Mouse (Mus musculus): ENCODE data around the gene Tmem132d. TPM values are rescaled to one million over a fixed set of nuclear protein-coding genes. Genes with fewer than 3 reads are reported as not detected.

Tmem132d gene
- polyA plus RNA-seq, 1 experiment from 2014 or later = 0.20 TPM

DNA sequence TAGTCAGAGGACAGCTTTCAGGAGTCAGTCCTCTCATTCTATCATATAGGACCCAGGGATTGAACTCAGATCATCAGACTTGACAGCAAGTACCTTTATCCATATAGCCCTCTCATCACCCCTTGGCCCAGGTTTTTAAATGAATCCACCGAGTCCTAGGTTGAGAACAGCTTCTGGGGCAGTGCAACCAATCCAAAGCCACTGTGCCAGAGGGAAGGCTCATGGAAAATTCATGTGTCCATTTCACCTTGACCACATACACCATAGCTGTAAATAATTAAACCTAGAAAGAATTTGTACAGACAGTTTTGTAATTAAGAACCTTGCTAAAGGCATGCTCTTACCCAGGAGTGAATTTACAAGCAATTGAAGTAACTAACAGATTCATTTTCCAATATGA, 580.6 kb downstream of the Tmem132d start:
- no peak for DNase-seq (ENCODE audit: low spot score)
- 75% methylated on average over 1 of the region's 1 CpGs for WGBS
- H3K36me3 ChIP-seq (ENCODE audit: control insufficient read depth, insufficient read depth, low read length) = no peaks in the 10 kb centered on the region
- H3K4me2 ChIP-seq (ENCODE audit: low read length) = no peak overlapping the region
- ATAC-seq (replicated peaks; ENCODE audit: low FRiP score, low TSS enrichment, low read depth) = no peak
- H3K4me1 ChIP-seq (replicated peaks; ENCODE audit: control insufficient read depth, insufficient read depth, low read length) = no peaks in the 10 kb centered on the region
- H3K9ac ChIP-seq (ENCODE audit: low read length) = no peak overlapping the region
- no peak overlapping the region for H3K27ac ChIP-seq (ENCODE audit: low read depth)
- no peaks in the 10 kb centered on the region for H3K9me3 ChIP-seq (ENCODE audit: control insufficient read depth, low read length)
- H3K4me3 ChIP-seq (ENCODE audit: low read depth, low read length) = no peak overlapping the region
- H3K27me3 ChIP-seq (replicated peaks; ENCODE audit: control insufficient read depth, insufficient read depth, low read length) = no peaks in the 10 kb centered on the region

DNA sequence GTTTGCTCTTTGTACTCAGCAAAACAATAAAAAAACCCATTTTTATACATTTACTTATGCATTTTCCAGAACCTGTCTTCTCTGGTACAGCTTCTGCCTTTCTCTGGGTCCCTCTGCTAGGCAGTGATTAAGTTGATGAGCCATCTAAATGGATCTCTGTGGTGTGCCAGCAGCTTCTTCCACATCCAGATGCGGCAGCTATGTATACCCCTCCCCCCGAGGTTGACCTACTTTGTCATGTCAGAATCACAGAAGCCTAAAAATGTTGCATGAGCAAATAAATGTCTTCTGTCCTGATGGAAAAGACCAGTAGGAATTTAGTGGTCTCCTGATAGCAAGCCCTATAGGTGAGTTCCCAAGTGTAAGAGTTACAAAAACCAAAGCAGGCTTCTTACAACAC, 601.1 kb downstream of the Tmem132d start:
- Histone ChIP-seq H3K9me3 (ENCODE audit: control insufficient read depth, low read length) (no peaks in the 10 kb centered on the region), H3K4me1 (replicated peaks; ENCODE audit: control insufficient read depth, insufficient read depth, low read length) (no peaks in the 10 kb centered on the region), H3K4me2 (ENCODE audit: low read length) (no peak overlapping the region), H3K27me3 (replicated peaks; ENCODE audit: control insufficient read depth, insufficient read depth, low read length) (no peaks in the 10 kb centered on the region), H3K36me3 (ENCODE audit: control insufficient read depth, insufficient read depth, low read length) (no peaks in the 10 kb centered on the region), H3K27ac (ENCODE audit: low read depth) (no peak overlapping the region), H3K9ac (ENCODE audit: low read length) (no peak overlapping the region), H3K4me3 (ENCODE audit: low read depth, low read length) (no peak overlapping the region)
- DNase-seq (ENCODE audit: low spot score) (no peak), ATAC-seq (replicated peaks; ENCODE audit: low FRiP score, low TSS enrichment, low read depth) (no peak)
- 85% methylated on average over 2 of the region's 2 CpGs for WGBS

DNA sequence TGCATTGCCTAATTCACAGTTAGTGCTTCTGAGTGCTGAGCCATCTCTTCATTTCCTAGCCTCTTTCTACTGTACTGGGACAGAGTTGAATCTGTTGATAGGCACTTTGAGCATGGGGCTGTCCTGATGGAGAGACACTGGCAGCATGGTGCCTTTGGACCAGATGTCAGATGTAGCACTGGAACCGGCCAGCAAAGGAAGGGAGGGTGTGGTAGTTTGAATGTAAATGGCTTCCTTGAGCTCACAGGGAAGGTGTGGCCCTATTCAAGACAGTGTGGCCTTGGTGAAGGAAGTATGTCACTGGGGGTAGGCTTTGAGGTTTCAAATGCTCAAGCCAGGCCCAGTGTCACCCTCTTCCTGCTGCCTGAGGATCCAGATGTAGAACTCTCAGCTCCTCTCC, 602.0 kb downstream of the Tmem132d start:
- Histone ChIP-seq H3K27ac (ENCODE audit: low read depth) (no peak overlapping the region), H3K27me3 (replicated peaks; ENCODE audit: control insufficient read depth, insufficient read depth, low read length) (no peaks in the 10 kb centered on the region), H3K36me3 (ENCODE audit: control insufficient read depth, insufficient read depth, low read length) (no peaks in the 10 kb centered on the region), H3K9me3 (ENCODE audit: control insufficient read depth, low read length) (no peaks in the 10 kb centered on the region), H3K4me2 (ENCODE audit: low read length) (no peak overlapping the region), H3K9ac (ENCODE audit: low read length) (no peak overlapping the region), H3K4me3 (ENCODE audit: low read depth, low read length) (no peak overlapping the region), H3K4me1 (replicated peaks; ENCODE audit: control insufficient read depth, insufficient read depth, low read length) (no peaks in the 10 kb centered on the region)
- ATAC-seq (replicated peaks; ENCODE audit: low FRiP score, low TSS enrichment, low read depth) = no peak
- no peak for DNase-seq (ENCODE audit: low spot score)
- WGBS = 91% methylated on average over 1 of the region's 1 CpGs

DNA sequence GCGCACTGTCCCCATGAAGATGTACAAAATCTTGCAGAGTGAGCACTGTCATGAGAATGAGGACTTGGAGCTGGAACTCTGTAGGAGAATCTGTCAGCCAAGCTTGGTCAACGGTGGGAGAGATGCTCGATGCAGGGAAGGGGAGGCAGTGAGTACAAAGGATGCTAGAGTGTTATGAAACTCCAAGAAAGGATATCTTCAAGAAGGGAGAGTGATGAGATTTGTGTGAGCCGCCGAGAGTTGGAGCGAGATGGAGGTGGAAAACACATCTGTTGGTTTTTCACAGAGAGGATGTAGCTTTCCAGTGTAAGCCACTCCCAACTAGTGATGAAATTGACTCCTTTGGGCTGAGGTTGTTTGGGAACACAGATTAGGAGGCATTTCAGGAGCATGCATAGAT, 604.1 kb downstream of the Tmem132d start:
- Histone ChIP-seq H3K36me3 (ENCODE audit: control insufficient read depth, insufficient read depth, low read length) (no peaks in the 10 kb centered on the region), H3K9me3 (ENCODE audit: control insufficient read depth, low read length) (no peaks in the 10 kb centered on the region), H3K27me3 (replicated peaks; ENCODE audit: control insufficient read depth, insufficient read depth, low read length) (no peaks in the 10 kb centered on the region), H3K27ac (ENCODE audit: low read depth) (no peak overlapping the region), H3K4me1 (replicated peaks; ENCODE audit: control insufficient read depth, insufficient read depth, low read length) (no peaks in the 10 kb centered on the region), H3K4me3 (ENCODE audit: low read depth, low read length) (no peak overlapping the region), H3K9ac (ENCODE audit: low read length) (no peak overlapping the region), H3K4me2 (ENCODE audit: low read length) (no peak overlapping the region)
- DNase-seq (ENCODE audit: low spot score) (no peak), ATAC-seq (replicated peaks; ENCODE audit: low FRiP score, low TSS enrichment, low read depth) (no peak)
- 88% methylated on average over 6 of the region's 6 CpGs for WGBS

DNA sequence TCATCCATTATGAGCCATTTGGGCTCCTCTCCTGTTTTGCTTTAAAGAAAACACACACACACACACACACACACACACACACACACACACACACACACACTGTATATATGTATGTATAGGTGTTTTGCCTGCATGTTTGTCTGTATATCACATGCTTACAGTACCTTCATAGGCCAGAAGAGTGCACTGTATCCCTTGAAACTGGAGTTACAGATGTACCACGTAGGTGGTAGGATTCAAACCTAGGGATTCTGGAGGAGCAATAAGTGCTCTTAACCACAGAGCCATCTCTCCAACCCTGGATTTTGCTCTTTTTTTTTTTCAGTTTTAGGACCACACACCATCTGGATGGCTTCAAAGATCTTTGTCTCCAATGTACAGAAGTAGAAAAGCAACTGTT, 610.9 kb downstream of the Tmem132d start:
- Histone ChIP-seq H3K9ac (ENCODE audit: low read length) (no peak overlapping the region), H3K4me1 (replicated peaks; ENCODE audit: control insufficient read depth, insufficient read depth, low read length) (no peaks in the 10 kb centered on the region), H3K9me3 (ENCODE audit: control insufficient read depth, low read length) (peaks cover 5% of the 10 kb centered on the region; the same call in 1 of the 2 replicates), H3K4me3 (ENCODE audit: low read depth, low read length) (no peak overlapping the region), H3K27ac (ENCODE audit: low read depth) (no peak overlapping the region), H3K27me3 (replicated peaks; ENCODE audit: control insufficient read depth, insufficient read depth, low read length) (no peaks in the 10 kb centered on the region), H3K4me2 (ENCODE audit: low read length) (no peak overlapping the region), H3K36me3 (ENCODE audit: control insufficient read depth, insufficient read depth, low read length) (no peaks in the 10 kb centered on the region)
- 19% methylated on average over 1 of the region's 1 CpGs for WGBS
- ATAC-seq (replicated peaks; ENCODE audit: low FRiP score, low TSS enrichment, low read depth) (no peak), DNase-seq (ENCODE audit: low spot score) (no peak)

DNA sequence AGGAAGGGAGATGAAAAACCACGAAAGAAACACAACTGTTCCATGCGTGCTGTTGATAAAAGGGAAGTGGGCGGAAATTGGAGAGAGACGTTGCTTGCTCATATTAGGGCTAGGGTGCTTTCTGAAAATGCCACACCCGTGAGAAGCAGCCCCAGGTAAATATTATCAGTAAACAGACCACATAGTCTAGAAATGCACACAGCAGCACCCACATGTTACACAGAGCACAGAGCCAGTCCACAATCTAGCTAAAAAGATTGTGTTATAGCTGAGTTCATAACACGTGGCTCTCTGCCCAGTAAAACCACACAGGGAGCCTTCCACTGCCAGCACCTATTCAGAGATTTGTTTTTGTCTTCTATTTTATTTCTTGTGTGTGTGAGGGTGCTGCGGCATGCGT, 617.6 kb downstream of the Tmem132d start:
- DNase-seq (ENCODE audit: low spot score) = no peak

DNA sequence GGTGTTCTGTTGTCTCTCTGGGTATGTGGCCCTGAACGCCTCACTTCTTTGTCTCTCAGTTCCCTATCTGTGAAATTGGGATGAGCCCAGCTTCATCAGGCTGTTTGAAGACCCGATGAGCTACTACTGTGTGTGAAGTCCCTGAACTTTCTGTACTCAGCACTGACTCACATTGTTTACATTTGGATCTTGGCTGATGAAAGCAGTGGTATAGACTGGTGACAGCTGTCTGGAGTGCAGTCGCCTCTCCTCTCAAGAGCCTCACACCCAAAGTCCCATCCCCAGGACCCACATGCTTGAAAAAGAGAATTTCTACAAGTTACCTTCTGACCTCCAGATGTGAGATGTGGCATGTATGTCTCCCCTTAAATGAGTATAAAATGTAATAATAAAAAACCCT, 625.5 kb downstream of the Tmem132d start:
- Histone ChIP-seq H3K9me3 (ENCODE audit: control insufficient read depth, low read length) (no peaks in the 10 kb centered on the region), H3K9ac (ENCODE audit: low read length) (no peak overlapping the region), H3K27me3 (replicated peaks; ENCODE audit: control insufficient read depth, insufficient read depth, low read length) (no peaks in the 10 kb centered on the region), H3K27ac (ENCODE audit: low read depth) (no peak overlapping the region), H3K4me3 (ENCODE audit: low read depth, low read length) (no peak overlapping the region), H3K36me3 (ENCODE audit: control insufficient read depth, insufficient read depth, low read length) (no peaks in the 10 kb centered on the region), H3K4me2 (ENCODE audit: low read length) (no peak overlapping the region), H3K4me1 (replicated peaks; ENCODE audit: control insufficient read depth, insufficient read depth, low read length) (no peaks in the 10 kb centered on the region)
- WGBS = 61% methylated on average over 3 of the region's 3 CpGs
- ATAC-seq (replicated peaks; ENCODE audit: low FRiP score, low TSS enrichment, low read depth) (no peak), DNase-seq (ENCODE audit: low spot score) (no peak)

More for the DNA sequence above, 617.6 kb downstream of the Tmem132d start:
- Histone ChIP-seq H3K9ac (ENCODE audit: low read length) (no peak overlapping the region), H3K4me1 (replicated peaks; ENCODE audit: control insufficient read depth, insufficient read depth, low read length) (no peaks in the 10 kb centered on the region), H3K27me3 (replicated peaks; ENCODE audit: control insufficient read depth, insufficient read depth, low read length) (no peaks in the 10 kb centered on the region), H3K4me3 (ENCODE audit: low read depth, low read length) (no peak overlapping the region), H3K4me2 (ENCODE audit: low read length) (no peak overlapping the region), H3K9me3 (ENCODE audit: control insufficient read depth, low read length) (no peaks in the 10 kb centered on the region), H3K27ac (ENCODE audit: low read depth) (no peak overlapping the region), H3K36me3 (ENCODE audit: control insufficient read depth, insufficient read depth, low read length) (no peaks in the 10 kb centered on the region)
- ATAC-seq (replicated peaks; ENCODE audit: low FRiP score, low TSS enrichment, low read depth) = no peak
- 81% methylated on average over 8 of the region's 8 CpGs for WGBS

DNA sequence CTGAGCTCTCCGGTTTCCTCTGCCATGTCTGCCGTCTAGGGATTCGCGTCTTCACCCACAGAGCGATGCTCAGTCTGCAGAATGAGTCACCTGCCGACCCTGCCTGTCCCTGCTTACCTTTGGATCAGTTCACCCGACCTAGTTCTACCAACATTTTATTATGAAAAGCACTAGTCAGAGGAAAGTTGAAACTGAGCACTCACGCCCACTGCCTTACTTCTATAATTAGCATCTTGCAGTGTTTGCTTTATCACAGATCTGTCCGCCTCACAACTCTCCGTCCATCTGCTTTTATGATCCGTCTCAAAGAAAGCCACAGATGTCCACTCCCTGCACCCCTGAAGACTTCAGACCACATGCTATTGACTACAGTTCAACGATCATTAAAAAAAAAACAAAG, 626.0 kb downstream of the Tmem132d start:
- Histone ChIP-seq H3K27ac (ENCODE audit: low read depth) (no peak overlapping the region), H3K4me2 (ENCODE audit: low read length) (no peak overlapping the region), H3K4me3 (ENCODE audit: low read depth, low read length) (no peak overlapping the region), H3K27me3 (replicated peaks; ENCODE audit: control insufficient read depth, insufficient read depth, low read length) (no peaks in the 10 kb centered on the region), H3K4me1 (replicated peaks; ENCODE audit: control insufficient read depth, insufficient read depth, low read length) (no peaks in the 10 kb centered on the region), H3K9me3 (ENCODE audit: control insufficient read depth, low read length) (no peaks in the 10 kb centered on the region), H3K36me3 (ENCODE audit: control insufficient read depth, insufficient read depth, low read length) (no peaks in the 10 kb centered on the region), H3K9ac (ENCODE audit: low read length) (no peak overlapping the region)
- ATAC-seq (replicated peaks; ENCODE audit: low FRiP score, low TSS enrichment, low read depth) (no peak), DNase-seq (ENCODE audit: low spot score) (no peak)
- WGBS = 82% methylated on average over 12 of the region's 12 CpGs

DNA sequence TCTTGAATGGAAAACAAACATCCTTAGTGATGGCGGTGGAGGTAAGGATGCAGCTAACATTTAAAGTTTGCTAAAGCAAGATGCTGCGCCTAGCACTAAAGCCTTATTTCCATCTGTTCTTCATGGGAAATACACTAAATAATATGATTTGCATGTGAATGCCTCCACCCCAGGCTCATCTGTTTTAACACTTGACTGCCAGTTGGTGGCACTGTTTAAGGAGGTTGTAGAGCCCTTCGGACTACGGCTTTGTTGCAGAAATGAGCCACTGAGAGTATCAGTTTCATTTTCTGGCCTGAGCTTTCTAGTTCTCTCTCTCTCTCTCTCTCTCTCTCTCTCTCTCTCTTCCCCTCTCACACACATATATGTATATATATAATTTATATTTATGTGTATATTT, 632.0 kb downstream of the Tmem132d start:
- H3K4me1 ChIP-seq (replicated peaks; ENCODE audit: control insufficient read depth, insufficient read depth, low read length) = no peaks in the 10 kb centered on the region
- H3K4me3 ChIP-seq (ENCODE audit: low read depth, low read length) = no peak overlapping the region
- no peak overlapping the region for H3K27ac ChIP-seq (ENCODE audit: low read depth)
- H3K9ac ChIP-seq (ENCODE audit: low read length) = no peak overlapping the region
- no peak overlapping the region for H3K4me2 ChIP-seq (ENCODE audit: low read length)
- H3K9me3 ChIP-seq (ENCODE audit: control insufficient read depth, low read length) = no peaks in the 10 kb centered on the region
- no peaks in the 10 kb centered on the region for H3K27me3 ChIP-seq (replicated peaks; ENCODE audit: control insufficient read depth, insufficient read depth, low read length)
- no peaks in the 10 kb centered on the region for H3K36me3 ChIP-seq (ENCODE audit: control insufficient read depth, insufficient read depth, low read length)
- DNase-seq (ENCODE audit: low spot score) (no peak), ATAC-seq (replicated peaks; ENCODE audit: low FRiP score, low TSS enrichment, low read depth) (no peak)
- WGBS = 61% methylated on average over 4 of the region's 4 CpGs
